Mouse (Mus musculus): Measurements from ENCODE around the gene Ctns.

The Ctns gene

DNA sequence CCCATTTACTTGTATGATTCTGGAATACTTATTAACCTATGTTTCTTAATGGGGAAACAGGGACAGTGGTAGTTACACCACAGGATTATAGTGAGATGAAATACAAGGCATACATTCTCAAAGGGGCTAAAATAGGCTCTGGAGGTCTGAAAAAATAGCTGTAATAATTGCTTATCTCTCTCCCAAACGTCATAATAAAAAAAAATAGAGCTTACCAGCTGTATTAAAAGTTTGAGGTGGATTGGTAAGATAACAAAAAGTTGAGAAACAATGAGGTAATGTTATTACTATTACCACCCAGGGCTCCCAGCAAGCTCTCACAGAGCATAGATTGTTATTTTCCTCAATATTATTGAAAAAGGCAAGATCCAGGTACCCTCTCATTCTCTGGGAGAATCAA is 652 bp downstream of the Ctns start:
- no peak for DNase-seq (ENCODE audit: extremely low read depth, insufficient read length, low spot score)

GRCm38 (mm10) chr11:73194444-73194843 is 4.4 kb downstream of the Ctns start:
- no peak for DNase-seq (ENCODE audit: extremely low read depth, insufficient read length, low spot score)

- peak; percentile 67 for DNase-seq (ENCODE audit: extremely low read depth, insufficient read length, low spot score)
Observed at GRCm38 (mm10) chr11:73193047-73193446, 5.8 kb downstream of the Ctns start.

DNA sequence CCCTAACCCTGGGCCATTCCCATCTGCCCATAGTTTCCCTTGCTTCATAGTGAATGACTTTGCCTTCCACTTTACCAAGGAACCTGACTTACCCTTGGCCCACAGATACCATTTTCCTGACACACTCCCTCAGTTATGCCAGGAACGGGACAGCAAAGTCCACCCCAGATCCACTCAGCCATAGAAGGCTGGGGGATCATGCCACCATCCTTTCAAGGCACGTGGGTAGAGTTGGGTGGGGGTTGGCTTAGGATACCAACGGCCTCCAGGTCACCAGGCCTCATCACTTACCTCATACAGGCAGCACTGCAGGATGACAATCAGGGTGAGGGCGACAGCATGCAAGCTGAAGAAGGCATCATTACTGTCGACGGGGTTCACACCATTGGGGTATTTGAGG is 11.6 kb downstream of the Ctns start:
- no peak for DNase-seq (ENCODE audit: extremely low read depth, insufficient read length, low spot score)

DNA sequence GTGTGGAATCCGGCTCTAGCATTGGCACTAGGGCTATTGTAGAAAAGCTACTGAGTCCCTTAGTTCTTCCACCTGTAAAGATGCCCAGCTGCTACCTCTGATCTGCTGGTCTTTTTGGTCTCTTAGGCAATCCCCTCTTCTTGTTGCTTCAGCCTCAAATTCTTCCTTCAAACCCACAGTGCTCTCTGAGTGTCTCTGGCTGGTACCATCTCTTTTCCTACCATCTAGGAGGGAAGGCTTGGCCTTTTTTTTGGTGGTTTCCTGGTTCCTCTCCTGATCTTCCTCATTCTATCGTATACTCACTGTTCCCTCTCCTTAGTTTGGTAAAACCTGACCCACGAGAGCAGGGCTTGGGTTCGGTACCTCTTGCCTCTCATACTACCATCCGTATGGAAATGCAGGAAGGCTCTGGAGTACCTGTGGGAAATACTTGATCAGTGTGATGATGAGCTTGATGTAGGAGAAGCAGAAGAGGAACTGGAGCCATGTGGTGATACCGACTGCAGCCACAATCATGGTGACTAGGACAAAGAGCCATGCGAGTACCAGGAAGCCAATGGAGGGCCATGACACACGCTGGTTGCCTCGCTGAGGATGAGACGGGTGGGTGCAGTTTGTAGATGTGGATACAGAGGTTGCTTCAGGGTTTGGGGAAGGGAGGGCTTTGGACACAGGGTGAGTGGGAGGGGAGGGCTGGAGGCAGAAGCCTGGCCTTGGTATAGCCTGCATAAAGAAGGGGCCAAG is 12.8 kb downstream of the Ctns start:
- no peak for DNase-seq (ENCODE audit: extremely low read depth, insufficient read length, low spot score)

GRCm38 (mm10) chr11:73177895-73178294 is 20.9 kb downstream of the Ctns start:
- DNase-seq (ENCODE audit: extremely low read depth, insufficient read length, low spot score) = no peak

DNA sequence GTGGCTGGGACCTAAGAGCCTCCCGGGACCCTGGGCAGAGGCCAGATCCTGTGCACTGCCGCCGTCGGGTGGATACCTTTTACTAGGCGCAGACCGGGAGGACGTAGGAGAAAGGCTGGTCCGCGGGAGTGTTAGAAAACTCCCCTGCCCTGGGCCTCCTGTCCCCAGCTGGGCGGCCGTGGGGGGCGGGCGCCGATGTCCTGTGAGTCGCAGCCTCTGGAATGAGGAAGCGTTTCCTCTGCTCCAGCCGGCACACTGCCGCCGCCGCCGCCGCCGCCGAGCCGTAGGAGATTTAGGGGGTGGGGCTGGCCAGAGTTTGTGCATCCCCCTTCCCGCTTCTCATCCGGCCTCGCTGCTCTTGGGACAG is 21.4 kb downstream of the Ctns start:
- DNase-seq (ENCODE audit: extremely low read depth, insufficient read length, low spot score) = peak; percentile 92

GRCm38 (mm10) chr11:73176608-73177508 is 22.0 kb downstream of the Ctns start, which contains the start of the genes Emc6 and Tax1bp3:
Gene Emc6 (minus strand): TSS chr11:73177037.
Gene Tax1bp3 (plus strand): TSS chr11:73177083.
- peak; percentile 99 for DNase-seq (ENCODE audit: extremely low read depth, insufficient read length, low spot score)

DNA sequence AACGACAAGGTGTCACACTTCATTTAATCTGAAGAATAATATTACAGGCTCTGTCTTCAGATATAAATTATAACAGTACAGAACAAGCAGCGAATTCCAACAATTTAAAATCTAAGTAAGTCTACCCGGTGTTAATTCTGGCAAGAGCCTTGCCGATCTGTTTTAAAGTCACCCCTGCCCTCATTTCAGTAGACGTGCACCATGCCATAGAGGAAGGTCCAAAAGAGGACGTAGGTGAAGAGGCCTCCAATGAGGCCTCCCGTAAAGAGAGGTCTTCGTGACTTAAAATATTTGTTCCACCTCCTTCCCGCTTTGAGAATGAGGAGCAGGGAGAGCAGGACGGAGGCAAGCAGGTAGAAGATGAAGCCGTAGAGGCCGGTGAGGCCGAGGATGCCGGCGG is 22.7 kb downstream of the Ctns start:
- DNase-seq (ENCODE audit: extremely low read depth, insufficient read length, low spot score) = no peak

GRCm38 (mm10) chr11:73175612-73176011 is 23.2 kb downstream of the Ctns start:
- DNase-seq (ENCODE audit: extremely low read depth, insufficient read length, low spot score) = no peak

DNA sequence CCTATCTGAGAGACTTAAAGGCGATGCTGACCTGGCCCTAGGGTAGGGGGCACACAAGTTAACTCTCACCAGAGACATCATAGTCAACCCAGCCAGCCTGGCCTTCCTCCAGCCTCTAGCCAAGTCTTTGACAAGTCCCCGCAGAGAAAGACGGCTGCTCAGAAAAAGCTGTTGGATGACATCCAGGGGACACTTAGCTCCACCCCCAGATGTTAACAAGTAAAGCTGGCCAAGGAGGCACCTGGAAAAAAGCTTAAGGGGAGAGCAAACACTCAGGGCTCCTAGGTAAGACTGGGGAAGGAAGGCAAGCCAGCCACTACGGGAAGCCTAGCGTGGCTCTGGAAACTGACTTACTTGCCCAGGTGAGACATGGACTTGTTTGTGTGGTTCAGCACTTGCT is 26.7 kb downstream of the Ctns start:
- DNase-seq (ENCODE audit: extremely low read depth, insufficient read length, low spot score) = no peak

DNA sequence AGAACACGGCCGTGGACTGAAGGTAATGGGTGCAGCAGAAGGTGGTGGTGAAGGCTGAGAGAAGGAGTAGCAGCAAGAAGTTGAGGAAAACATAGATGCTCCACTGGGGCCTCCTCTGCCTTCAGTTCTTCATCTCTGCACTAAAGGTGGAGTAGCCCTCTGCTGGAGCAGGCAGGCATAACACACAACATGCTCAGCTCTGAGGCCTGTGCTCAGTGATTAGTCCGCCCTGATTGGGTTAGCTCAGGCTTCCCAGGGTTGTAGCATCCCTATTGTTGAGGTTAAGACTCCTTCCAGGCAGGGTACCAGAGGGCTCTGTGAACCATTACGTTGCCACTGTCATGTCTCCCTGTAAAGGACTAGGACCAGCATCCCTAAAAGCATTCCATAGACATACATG is 29.6 kb downstream of the Ctns start:
- DNase-seq (ENCODE audit: extremely low read depth, insufficient read length, low spot score) = no peak

DNA sequence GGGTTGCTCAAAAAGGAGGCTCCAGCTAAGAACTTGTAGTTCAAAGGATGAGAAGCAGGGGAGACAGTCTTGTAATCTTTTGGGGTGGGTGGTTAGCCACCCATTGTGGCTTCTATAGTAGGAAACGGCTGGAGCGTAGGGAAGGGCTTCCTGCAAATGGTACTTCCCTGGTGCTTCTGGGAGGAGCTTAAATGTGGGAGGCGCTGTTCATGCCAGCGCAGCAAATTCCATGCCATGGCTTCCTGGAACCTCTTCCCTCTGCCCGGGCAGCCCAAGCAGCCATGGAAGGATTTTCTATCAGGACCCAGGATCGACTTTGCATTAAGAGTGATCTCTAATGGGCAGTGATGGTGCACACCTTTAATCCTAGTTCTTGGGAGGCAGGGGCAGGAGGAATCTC is 30.3 kb downstream of the Ctns start:
- DNase-seq (ENCODE audit: extremely low read depth, insufficient read length, low spot score) = no peak

DNA sequence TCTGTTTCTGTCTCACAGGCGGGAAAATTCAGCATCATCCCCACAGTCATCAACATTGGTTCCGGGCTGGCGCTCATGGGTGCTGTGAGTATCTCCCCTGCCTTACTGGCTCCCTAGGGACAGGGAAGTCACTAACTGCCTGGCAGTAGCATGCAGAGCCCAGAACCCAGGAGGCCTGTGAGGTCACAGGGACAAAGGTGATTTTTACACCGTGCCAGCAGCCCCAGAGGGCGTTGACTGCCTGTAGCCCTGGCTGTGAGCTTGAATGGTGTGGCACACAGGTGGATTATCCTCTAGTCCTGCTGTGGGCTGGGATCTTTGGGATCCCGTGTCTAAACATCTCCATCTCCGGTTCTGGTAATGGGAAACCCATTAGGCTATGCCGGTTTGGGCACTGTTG is 30.8 kb downstream of the Ctns start:
- DNase-seq (ENCODE audit: extremely low read depth, insufficient read length, low spot score) = no peak

GRCm38 (mm10) chr11:73162284-73162683 is 36.6 kb downstream of the Ctns start:
- no peak for DNase-seq (ENCODE audit: extremely low read depth, insufficient read length, low spot score)

GRCm38 (mm10) chr11:73161616-73162015 is 37.2 kb downstream of the Ctns start:
- peak; percentile 47 for DNase-seq (ENCODE audit: extremely low read depth, insufficient read length, low spot score)

DNA sequence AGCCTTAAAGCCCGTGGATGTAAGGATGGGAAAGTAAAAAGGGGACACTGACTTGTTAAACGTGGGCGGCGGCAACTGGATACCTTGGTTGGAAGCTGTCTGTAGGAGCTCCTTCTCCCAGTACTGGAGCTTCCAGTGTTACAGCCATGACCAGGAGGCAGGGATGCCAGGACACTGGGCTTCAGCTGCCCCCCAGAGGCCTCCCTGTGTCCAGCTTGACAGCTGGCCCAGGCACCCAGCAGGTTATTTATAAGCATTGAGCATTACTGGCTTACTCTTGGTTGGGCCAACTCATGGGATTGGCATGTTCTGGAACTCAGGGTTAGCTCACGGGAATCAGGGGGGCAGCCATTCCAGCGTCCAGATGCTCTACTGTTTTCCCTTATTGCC is 38.0 kb downstream of the Ctns start:
- DNase-seq (ENCODE audit: extremely low read depth, insufficient read length, low spot score) = peak; percentile 76

GRCm38 (mm10) chr11:73159957-73160810 is 38.7 kb downstream of the Ctns start, which contains the start of gene P2rx5:
Gene P2rx5 (plus strand): TSS chr11:73160421.
- DNase-seq (ENCODE audit: extremely low read depth, insufficient read length, low spot score) = no peak

- no peak for DNase-seq (ENCODE audit: extremely low read depth, insufficient read length, low spot score)
Observed at GRCm38 (mm10) chr11:73155071-73155470, 43.8 kb downstream of the Ctns start.

DNA sequence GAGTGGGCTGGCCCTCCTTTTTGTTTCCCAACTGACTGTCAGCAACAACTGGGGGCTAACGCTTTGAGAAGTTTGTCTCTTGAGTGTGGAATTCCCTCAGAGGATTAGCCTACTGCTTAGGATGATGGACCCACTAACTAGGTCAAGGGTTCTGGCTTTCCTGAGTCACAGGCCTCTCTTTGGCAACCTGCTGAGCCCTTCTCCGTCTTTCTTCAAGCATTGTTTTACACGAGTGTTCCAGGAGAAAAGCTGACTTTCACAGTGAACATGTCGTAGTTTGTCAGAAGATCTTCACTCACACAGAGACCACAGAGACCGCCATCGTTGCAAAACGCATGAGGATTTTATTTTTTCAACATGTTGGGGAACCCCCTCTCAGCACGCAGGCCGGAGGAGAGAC is 50.6 kb downstream of the Ctns start:
- DNase-seq (ENCODE audit: extremely low read depth, insufficient read length, low spot score) = no peak

- no peak for DNase-seq (ENCODE audit: extremely low read depth, insufficient read length, low spot score)
Observed at GRCm38 (mm10) chr11:73146975-73147365, 51.9 kb downstream of the Ctns start.

Measured in 3134 (cell line).